Mouse (Mus musculus) cortical plate, adult 2 months (tissue): ENCODE results near the gene Rab4a.

Experiments used
- CTCF ChIP-seq: fragments of 200-500 bp; IDR thresholded peaks from 2 replicates; pipeline ENCODE4 v1.5.1; 2011; ENCODE audit warnings: mild to moderate bottlenecking, control low read depth, low read length; ENCODE audit not compliant: insufficient read depth; ENCODE audit errors: extremely low read depth
- POLR2A ChIP-seq: fragments of 200-500 bp; IDR thresholded peaks from 2 replicates; pipeline ENCODE4 v1.6.1; 2011; ENCODE audit warnings: mild to moderate bottlenecking, low read length, control low read depth; ENCODE audit not compliant: insufficient read depth; ENCODE audit errors: extremely low read depth

DNA sequence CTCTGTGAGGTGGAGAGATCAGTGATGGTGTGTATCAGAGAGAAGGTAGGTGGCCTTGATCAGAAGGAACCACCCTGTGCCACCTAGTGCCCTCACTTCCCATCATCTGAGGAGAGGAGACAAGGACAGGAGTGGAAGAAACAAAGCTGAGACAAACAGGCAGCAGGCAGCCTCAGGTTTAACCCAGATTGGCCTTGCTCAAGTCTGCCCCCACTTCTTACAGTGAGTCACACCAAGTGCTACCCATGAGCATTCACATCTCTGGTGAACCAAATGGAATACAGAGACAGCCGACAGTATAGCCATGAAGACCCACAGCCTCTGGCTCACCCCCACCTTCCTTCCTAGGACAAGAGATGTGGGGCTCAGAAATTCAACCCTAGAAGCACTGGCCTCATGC lies 46.9 kb upstream of the Rab4a start:
- TF ChIP-seq CTCF, result no peak
- TF ChIP-seq POLR2A, result no peak
